Mouse (Mus musculus): Measurements from ENCODE around the gene Agbl3.

DNA sequence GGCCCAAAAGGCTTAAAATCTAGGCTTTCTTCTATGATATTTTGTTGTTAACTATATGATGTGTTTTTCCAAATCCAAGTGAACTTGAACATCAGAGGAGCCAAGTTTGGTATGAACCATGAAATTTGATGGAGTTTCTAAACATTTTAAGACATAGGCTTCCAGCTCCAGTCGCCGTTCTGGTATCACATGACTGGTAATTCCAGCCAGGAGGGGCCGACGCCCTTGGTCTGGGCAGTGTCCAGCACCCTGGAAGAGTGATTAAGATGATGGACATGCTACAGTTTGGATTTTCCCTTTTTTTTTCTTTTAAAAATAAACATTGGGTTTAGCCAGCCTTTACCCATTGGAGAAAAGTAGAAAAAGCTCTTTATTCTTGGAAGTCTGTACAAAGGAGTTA, 36.3 kb upstream of the Agbl3 start:
- TF ChIP-seq CTCF (IDR thresholded peaks at IDR 0.05) (no peak), EP300 (IDR thresholded peaks at IDR 0.05) (no peak)
